Mouse (Mus musculus) adrenal gland, adult 8-10 months (tissue): ENCODE measurements around the gene Cidec. TPM values are rescaled to one million over a fixed set of nuclear protein-coding genes. Genes with fewer than 3 reads are reported as not detected.
A peak's percentile ranks its signal among the peaks of the same experiment; 100 is the strongest.

Source experiments
- DNase-seq: peaks from one replicate; pipeline ENCODE4 v3.0.0; 2022
- total RNA-seq, 4 experiments: library from RNA; stranded (reverse); gene quantifications; 2 replicates each; pipeline ENCODE4 v1.2.4; 2022

Gene Cidec
- total RNA-seq: 100 to 1,000 TPM; 185 to 405 (median 283) TPM

GRCm38 (mm10) chr6:113435664-113436205 lies at the start of gene Cidec:
Cidec (minus strand) TSS chr6:113435760.
- DNase-seq: no peak

GRCm38 (mm10) chr6:113483729-113484128 lies 48.2 kb upstream of the Cidec start:
- DNase-seq: no peak

DNA sequence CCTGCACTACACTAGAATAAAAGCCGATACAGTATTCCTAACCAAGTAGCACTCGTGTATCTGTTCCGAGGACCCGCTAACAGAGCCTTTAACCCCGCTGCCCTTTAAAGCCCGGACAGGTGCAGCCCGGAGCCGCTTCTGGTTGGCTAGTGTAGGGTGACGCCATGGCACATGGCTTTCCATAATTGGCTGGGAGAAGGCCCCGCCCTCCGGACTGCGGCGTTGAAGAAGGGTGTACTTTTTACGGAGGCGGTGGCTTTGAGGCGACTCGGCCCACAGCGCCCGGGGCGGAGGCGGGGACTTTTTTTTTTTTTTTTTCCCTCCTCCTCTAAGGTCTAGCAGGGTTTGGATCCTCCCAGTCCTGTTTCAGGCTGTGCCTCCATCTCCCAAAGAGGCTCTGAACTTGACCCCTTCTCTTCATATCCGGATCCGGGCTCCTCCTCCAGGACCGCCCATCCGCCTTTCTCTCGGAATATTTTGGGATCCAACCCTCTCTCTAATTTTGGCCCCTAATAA lies 47.6 kb upstream of the Cidec start, which contains the start of gene Creld1:
TSS of gene Creld1 (plus strand) at position 198 of the 516 bp plus-strand sequence.
- DNase-seq: peak; percentile 95

- no peak for DNase-seq
Measured at GRCm38 (mm10) chr6:113482477-113483099, 47.0 kb upstream of the Cidec start.

GRCm38 (mm10) chr6:113480555-113481373 lies 45.2 kb upstream of the Cidec start:
- DNase-seq: no peak

GRCm38 (mm10) chr6:113478906-113479305 lies 43.3 kb upstream of the Cidec start:
- no peak for DNase-seq

DNA sequence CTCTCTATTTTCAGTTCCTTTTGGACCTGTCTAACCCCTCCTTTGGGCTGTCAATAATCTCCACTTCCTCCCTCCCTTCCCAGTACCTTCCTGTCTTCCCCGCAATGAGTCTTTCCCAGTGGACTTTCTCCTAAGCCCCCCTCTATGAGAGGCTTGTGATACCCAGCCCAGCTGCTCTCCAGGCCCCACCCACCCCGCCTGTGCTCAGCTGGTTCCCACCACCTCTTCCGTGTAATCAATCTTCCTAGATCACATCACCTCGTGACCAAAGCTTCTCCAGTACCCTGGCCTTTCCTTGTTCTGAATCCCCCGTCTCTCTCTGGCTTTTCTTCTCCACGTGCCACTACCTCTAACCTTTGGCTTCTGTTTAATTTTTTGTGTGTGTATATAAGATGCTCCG lies 41.8 kb upstream of the Cidec start:
- no peak for DNase-seq

GRCm38 (mm10) chr6:113473715-113474114 lies 38.2 kb upstream of the Cidec start:
- no peak for DNase-seq

DNA sequence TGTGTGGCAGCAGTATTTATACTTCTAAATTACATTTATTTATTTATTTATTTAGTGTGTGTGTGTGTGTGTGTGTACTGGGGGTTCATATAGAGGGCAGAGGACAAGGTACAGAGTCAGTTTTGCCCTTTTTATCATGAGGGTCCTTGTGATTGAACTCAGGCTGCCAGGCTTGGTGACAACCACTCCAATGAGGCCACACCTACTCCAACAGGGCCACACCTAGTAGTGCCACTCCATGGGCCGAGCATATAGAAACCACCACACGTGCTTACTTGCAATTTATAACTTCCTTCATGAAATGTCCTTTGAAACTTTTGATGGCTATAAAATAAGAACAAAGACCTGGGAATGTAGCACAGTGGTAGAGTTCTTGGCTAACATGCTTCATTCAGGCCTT lies 37.7 kb upstream of the Cidec start:
- DNase-seq: no peak

DNA sequence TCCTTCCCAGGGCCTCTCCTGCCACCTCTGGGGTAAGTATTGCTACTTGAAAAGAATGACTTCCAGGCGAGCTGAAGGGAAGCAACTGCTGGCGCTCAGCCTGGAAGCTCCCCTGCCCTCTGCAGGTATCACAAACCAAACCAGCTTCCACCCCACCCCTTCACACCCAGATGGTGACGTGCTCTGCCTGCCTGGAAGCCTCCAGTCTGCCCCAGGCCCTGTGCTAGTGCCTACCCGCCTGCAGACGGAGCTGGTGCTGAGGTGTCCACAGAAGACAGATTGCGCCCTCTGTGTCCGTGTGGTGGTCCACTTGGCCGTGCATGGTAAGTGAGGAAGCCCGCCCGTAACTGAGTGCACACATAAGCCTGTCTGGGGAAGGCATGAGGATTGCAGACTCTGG lies 36.5 kb upstream of the Cidec start:
- no peak for DNase-seq

DNA sequence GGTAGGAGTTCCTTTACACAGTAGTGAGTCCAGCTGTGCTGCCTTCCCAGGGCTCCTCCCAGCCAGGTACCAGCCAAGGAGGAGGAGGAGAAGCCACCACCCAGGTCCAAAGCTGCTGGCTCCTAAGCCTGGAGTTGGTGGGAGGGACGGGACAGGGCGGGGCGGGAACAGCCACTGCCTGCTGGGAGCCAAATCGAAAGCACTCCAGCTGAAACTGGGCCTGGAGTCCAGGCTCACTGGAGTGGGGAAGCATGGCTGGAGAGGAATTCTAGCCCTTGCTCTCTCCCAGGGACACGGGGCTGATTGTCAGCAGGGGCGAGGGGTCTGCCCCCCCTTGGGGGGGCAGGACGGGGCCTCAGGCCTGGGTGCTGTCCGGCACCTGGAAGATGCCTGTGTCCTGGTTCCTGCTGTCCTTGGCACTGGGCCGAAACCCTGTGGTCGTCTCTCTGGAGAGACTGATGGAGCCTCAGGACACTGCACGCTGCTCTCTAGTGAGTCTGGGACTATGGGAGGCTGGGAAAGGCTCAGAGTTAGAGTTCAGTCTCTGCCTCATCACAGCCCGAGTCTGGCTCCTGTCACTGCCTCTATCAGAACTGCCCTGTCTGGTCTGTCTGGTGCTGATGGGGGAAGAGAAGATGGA lies 35.9 kb upstream of the Cidec start, which contains the start of gene Il17rc:
TSS of gene Il17rc (plus strand) at position 131 of the 640 bp plus-strand sequence.
- DNase-seq: no peak

GRCm38 (mm10) chr6:113469432-113469831 lies 33.9 kb upstream of the Cidec start:
- peak; percentile 63 for DNase-seq

DNA sequence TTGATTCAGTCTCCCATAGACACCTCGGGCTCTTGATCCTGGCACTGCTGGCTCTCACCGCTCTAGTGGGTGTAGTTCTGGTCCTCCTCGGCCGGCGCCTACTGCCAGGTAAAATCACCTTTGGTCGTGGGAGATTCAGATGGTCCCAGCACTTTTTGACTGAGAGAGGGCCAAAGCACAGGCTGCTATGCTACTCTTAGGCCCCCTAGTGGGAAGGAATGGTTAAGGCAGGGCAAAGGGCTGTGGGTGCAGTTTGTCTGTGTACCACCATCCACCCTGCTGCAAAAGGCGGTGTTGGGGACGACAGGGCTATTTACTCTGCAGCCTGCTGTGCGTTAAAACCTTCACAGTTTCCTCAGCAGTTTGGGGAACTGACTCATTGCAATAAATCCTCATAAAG lies 33.5 kb upstream of the Cidec start:
- peak; percentile 43 for DNase-seq

DNA sequence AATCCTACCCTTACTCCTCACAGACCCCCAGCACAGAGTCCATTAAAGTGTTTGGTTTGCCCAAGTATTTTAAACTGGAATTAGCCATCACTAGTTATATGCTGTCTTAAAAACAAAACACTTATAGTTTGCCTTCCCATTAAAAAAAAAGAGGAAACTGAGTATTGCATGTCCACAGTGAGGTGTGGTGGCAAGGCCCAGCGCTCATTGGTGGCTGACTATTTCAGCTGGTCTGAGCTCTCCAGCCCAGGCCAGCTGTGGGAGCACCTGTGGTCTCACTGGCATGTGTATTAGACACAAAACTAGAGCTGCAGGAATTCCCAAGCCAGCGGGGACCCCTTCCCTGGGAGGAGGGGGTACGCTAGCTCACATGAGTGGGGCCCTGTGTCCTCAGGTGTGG lies 33.0 kb upstream of the Cidec start:
- DNase-seq: no peak

DNA sequence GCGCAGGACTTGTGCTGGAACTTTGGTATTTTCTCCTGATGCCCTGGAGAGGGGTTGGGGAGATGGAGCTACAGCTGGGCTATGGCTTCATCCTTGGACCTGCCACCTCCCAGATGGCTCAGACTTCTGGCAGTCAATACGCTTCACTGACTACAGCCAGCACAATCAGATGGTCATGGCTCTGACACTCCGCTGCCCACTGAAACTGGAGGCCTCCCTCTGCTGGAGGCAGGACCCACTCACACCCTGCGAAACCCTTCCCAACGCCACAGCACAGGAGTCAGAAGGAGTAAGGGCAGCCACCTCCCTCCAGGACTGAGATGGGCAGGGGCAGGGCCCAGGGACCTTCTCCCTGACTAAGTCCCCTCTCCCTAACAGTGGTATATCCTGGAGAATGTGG lies 30.0 kb upstream of the Cidec start:
- DNase-seq: no peak

DNA sequence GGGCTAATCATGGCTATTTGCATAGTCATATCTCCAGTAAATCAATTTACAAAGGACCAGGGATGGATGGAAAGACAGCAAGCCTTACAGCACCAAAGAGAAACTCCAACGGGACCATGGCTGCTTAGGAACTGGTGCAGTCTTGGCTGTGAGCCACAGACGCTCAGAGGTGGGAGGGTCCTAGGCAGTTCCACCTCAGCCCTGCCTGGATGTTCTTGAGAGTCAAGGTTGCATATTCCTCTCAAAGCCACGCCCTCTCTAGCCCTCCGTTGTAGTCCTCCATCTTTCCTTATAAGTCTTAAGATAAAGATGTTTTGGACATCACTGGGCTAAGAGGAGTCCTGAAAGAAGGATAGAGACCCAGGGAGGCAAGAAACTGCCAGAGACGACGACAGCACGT lies 28.5 kb upstream of the Cidec start:
- no peak for DNase-seq

- no peak for DNase-seq
Measured at GRCm38 (mm10) chr6:113458635-113459034, 23.1 kb upstream of the Cidec start.

DNA sequence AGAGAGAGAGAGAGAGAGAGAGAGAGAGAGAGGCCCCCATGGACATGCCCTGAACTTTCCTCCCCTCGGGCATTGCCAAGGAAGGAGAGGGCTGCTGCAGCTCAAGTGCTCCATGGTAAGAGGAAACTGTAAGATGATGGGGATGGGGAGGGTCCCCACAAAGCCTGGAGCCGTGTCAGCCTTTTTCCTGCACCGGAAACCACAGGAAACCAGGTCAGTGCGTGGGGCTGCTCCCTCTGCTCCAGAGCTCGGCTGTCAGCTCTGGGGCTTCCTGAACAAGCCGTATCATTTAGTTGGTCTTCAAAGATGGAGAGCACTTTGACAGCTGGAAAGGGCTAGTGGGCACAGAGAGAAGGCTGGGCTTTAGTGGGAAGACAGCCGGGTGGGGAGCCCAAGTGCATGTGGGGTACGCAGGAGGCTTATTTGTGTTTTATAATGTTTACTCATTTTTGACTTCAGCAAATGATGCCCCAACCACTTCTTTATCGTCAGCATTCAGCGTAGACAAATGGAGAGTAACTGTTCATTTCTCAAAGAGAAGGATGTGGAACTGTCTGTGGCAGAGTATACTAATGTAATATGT lies 22.5 kb upstream of the Cidec start, which contains the start of gene Il17re:
TSS of gene Il17re (plus strand) at position 533 of the 583 bp plus-strand sequence.
- no peak for DNase-seq

GRCm38 (mm10) chr6:113455007-113455406 lies 19.4 kb upstream of the Cidec start:
- DNase-seq: no peak

DNA sequence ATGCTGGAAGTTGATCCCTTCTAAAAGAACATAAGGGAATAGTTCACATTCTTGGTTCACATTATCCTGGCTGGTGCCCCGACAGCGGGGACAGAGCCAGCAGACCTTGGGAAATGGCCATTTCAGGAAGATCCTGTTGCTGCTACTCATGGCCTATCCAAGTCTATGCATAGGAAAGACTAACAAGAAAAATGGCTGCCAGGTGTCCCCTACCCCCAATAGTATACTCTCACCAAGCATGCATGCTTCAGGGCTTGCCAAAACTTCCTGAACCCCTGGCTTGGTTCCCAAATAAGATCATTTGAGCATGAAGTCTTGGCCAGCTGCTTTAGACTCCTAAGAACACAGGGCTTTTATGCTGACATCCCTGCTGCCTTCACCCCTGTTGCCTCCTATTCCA lies 16.3 kb upstream of the Cidec start:
- no peak for DNase-seq

- no peak for DNase-seq
Measured at GRCm38 (mm10) chr6:113447639-113448038, 12.1 kb upstream of the Cidec start.

GRCm38 (mm10) chr6:113444207-113444965 lies 8.8 kb upstream of the Cidec start:
- no peak for DNase-seq
